Mouse (Mus musculus): Measurements from ENCODE around the gene Pigo. TPM values are rescaled to one million over a fixed set of nuclear protein-coding genes. Genes with fewer than 3 reads are reported as not detected.

The Pigo gene
- total and polyA plus RNA-seq, 2 experiments from 2014 or later, result 24.4 to 33.4 TPM

GRCm38 (mm10) chr4:43035851-43036250, 10.2 kb upstream of the Pigo start:
- TF ChIP-seq CTCF (IDR thresholded peaks at IDR 0.05), result no peak
- Histone ChIP-seq H3K9ac (replicated peaks; ENCODE audit: low read length, poor library complexity, severe bottlenecking) (no peak overlapping the region), H3K4me3 (ENCODE audit: low read depth, low read length) (no peak overlapping the region), H3K4me1 (ENCODE audit: insufficient read depth, low read length) (peaks cover 5% of the 10 kb centered on the region; the same call in 1 of the 2 replicates), H3K36me3 (ENCODE audit: insufficient read depth, low read length) (peaks cover 21% of the 10 kb centered on the region), H3K27ac (ENCODE audit: low read depth, low read length) (no peak overlapping the region), H3K9me3 (ENCODE audit: low read length) (no peaks in the 10 kb centered on the region), H3K27me3 (ENCODE audit: insufficient read depth, low read length) (no peaks in the 10 kb centered on the region), H3K4me2 (ENCODE audit: low read depth, low read length, poor library complexity, severe bottlenecking) (no peak overlapping the region)
- DNase-seq (ENCODE audit: low spot score), result no peak
- 94% methylated on average over 6 of the region's 6 CpGs for WGBS
- no peak for ATAC-seq (ENCODE audit: low FRiP score)

GRCm38 (mm10) chr4:43033481-43033880, 7.9 kb upstream of the Pigo start:
- Histone ChIP-seq H3K4me1 (ENCODE audit: insufficient read depth, low read length) (peaks cover 9% of the 10 kb centered on the region; the same call in 1 of the 2 replicates), H3K27me3 (ENCODE audit: insufficient read depth, low read length) (no peaks in the 10 kb centered on the region), H3K4me2 (ENCODE audit: low read depth, low read length, poor library complexity, severe bottlenecking) (no peak overlapping the region), H3K36me3 (ENCODE audit: insufficient read depth, low read length) (peaks cover 30% of the 10 kb centered on the region), H3K4me3 (ENCODE audit: low read depth, low read length) (no peak overlapping the region), H3K27ac (ENCODE audit: low read depth, low read length) (no peak overlapping the region), H3K9me3 (ENCODE audit: low read length) (no peaks in the 10 kb centered on the region), H3K9ac (replicated peaks; ENCODE audit: low read length, poor library complexity, severe bottlenecking) (no peak overlapping the region)
- TF ChIP-seq CTCF (IDR thresholded peaks at IDR 0.05), result no peak
- 86% methylated on average over 14 of the region's 14 CpGs for WGBS
- no peak for DNase-seq (ENCODE audit: low spot score)
- ATAC-seq (ENCODE audit: low FRiP score), result no peak

GRCm38 (mm10) chr4:43032501-43032900, 6.9 kb upstream of the Pigo start:
- H3K4me1 ChIP-seq (ENCODE audit: insufficient read depth, low read length), result 0 out of 2 replicates have a peak, but pooled peaks cover 4% of the 10 kb centered on the region
- no peaks in the 10 kb centered on the region for H3K27me3 ChIP-seq (ENCODE audit: insufficient read depth, low read length)
- ATAC-seq (ENCODE audit: low FRiP score) (no peak), DNase-seq (ENCODE audit: low spot score) (no peak)
- H3K9ac ChIP-seq (replicated peaks; ENCODE audit: low read length, poor library complexity, severe bottlenecking), result no peak overlapping the region
- no peak overlapping the region for H3K4me3 ChIP-seq (ENCODE audit: low read depth, low read length)
- no peak overlapping the region for H3K4me2 ChIP-seq (ENCODE audit: low read depth, low read length, poor library complexity, severe bottlenecking)
- H3K36me3 ChIP-seq (ENCODE audit: insufficient read depth, low read length), result peaks cover 38% of the 10 kb centered on the region
- no peak for TF ChIP-seq CTCF (IDR thresholded peaks at IDR 0.05)
- peak overlapping the region; percentile 84 for H3K27ac ChIP-seq (ENCODE audit: low read depth, low read length)
- 90% methylated on average over 1 of the region's 1 CpGs for WGBS
- no peaks in the 10 kb centered on the region for H3K9me3 ChIP-seq (ENCODE audit: low read length)

GRCm38 (mm10) chr4:43031237-43031995, 5.8 kb upstream of the Pigo start, which contains the start of gene Stoml2:
TSS of gene Stoml2 (minus strand) at chr4:43031710.
- DNase-seq (ENCODE audit: low spot score) (peak; percentile 98), ATAC-seq (ENCODE audit: low FRiP score) (peak; percentile 96)
- Histone ChIP-seq H3K36me3 (ENCODE audit: insufficient read depth, low read length) (peaks cover 36% of the 10 kb centered on the region), H3K27ac (ENCODE audit: low read depth, low read length) (peak within 1 kb of the TSS; percentile 84), H3K9me3 (ENCODE audit: low read length) (no peaks in the 10 kb centered on the region), H3K9ac (replicated peaks; ENCODE audit: low read length, poor library complexity, severe bottlenecking) (peak within 1 kb of the TSS; percentile 88), H3K4me2 (ENCODE audit: low read depth, low read length, poor library complexity, severe bottlenecking) (peak within 1 kb of the TSS; percentile 62), H3K27me3 (ENCODE audit: insufficient read depth, low read length) (no peaks in the 10 kb centered on the region), H3K4me1 (ENCODE audit: insufficient read depth, low read length) (0 out of 2 replicates have a peak, but pooled peaks cover 4% of the 10 kb centered on the region), H3K4me3 (ENCODE audit: low read depth, low read length) (peak within 1 kb of the TSS; percentile 69)
- WGBS, result under 1% methylated on average over 38 of the region's 38 CpGs
- TF ChIP-seq CTCF (IDR thresholded peaks at IDR 0.05), result peak; percentile 67

GRCm38 (mm10) chr4:43030780-43031230, 5.2 kb upstream of the Pigo start:
- Histone ChIP-seq H3K4me2 (ENCODE audit: low read depth, low read length, poor library complexity, severe bottlenecking) (peak overlapping the region; percentile 62), H3K9ac (replicated peaks; ENCODE audit: low read length, poor library complexity, severe bottlenecking) (peak overlapping the region; percentile 88), H3K4me1 (ENCODE audit: insufficient read depth, low read length) (0 out of 2 replicates have a peak, but pooled peaks cover 4% of the 10 kb centered on the region), H3K27me3 (ENCODE audit: insufficient read depth, low read length) (no peaks in the 10 kb centered on the region), H3K36me3 (ENCODE audit: insufficient read depth, low read length) (peaks cover 29% of the 10 kb centered on the region), H3K9me3 (ENCODE audit: low read length) (no peaks in the 10 kb centered on the region), H3K27ac (ENCODE audit: low read depth, low read length) (peak overlapping the region; percentile 84), H3K4me3 (ENCODE audit: low read depth, low read length) (peak overlapping the region; percentile 69)
- 1% methylated on average over 28 of the region's 28 CpGs for WGBS
- DNase-seq (ENCODE audit: low spot score) (peak; percentile 21), ATAC-seq (ENCODE audit: low FRiP score) (peak; percentile 51; the same call in 1 of the 2 replicates)
- TF ChIP-seq CTCF (IDR thresholded peaks at IDR 0.05), result no peak

- Histone ChIP-seq H3K4me3 (ENCODE audit: low read depth, low read length) (peak overlapping the region; percentile 69), H3K9ac (replicated peaks; ENCODE audit: low read length, poor library complexity, severe bottlenecking) (peak overlapping the region; percentile 88), H3K9me3 (ENCODE audit: low read length) (no peaks in the 10 kb centered on the region), H3K4me1 (ENCODE audit: insufficient read depth, low read length) (0 out of 2 replicates have a peak, but pooled peaks cover 4% of the 10 kb centered on the region), H3K27ac (ENCODE audit: low read depth, low read length) (peak overlapping the region; percentile 84; the same call in 1 of the 2 replicates), H3K4me2 (ENCODE audit: low read depth, low read length, poor library complexity, severe bottlenecking) (peak overlapping the region; percentile 62), H3K36me3 (ENCODE audit: insufficient read depth, low read length) (peaks cover 28% of the 10 kb centered on the region), H3K27me3 (ENCODE audit: insufficient read depth, low read length) (no peaks in the 10 kb centered on the region)
- DNase-seq (ENCODE audit: low spot score) (no peak), ATAC-seq (ENCODE audit: low FRiP score) (no peak)
- TF ChIP-seq CTCF (IDR thresholded peaks at IDR 0.05), result no peak
- 81% methylated on average over 9 of the region's 9 CpGs for WGBS
These were observed 4.7 kb upstream of the Pigo start for GRCm38 (mm10) chr4:43030352-43030751.
